Mouse (Mus musculus): ENCODE measurements around the gene Snrnp35. TPM values are rescaled to one million over a fixed set of nuclear protein-coding genes. Genes with fewer than 3 reads are reported as not detected.

Snrnp35 gene
- 9.0 TPM for polyA plus RNA-seq (2017; shearing (Covaris generic))

GRCm38 (mm10) chr5:124482966-124483654 lies at the start of gene Snrnp35:
Gene Snrnp35, plus strand, starts transcription at chr5:124483134.

GRCm38 (mm10) chr5:124439447-124440093 lies 43.4 kb upstream of the Snrnp35 start, which contains the start of gene Kmt5a:
Gene Kmt5a, plus strand, starts transcription at chr5:124439930.

GRCm38 (mm10) chr5:124530655-124531582 lies 48.0 kb downstream of the Snrnp35 start, which contains the start of gene Rilpl1:
Gene Rilpl1, minus strand, starts transcription at chr5:124531391.

GRCm38 (mm10) chr5:124540383-124540786 lies 57.5 kb downstream of the Snrnp35 start, which contains the start of gene Tmed2:
Gene Tmed2, plus strand, starts transcription at chr5:124540695.

Other genes starting within 250 kb of the Snrnp35 start
- gene Pitpnm2, start 233.4 kb upstream of the Snrnp35 start, polyA plus RNA-seq (2017; shearing (Covaris generic)): 6.6 TPM
- gene Mphosph9, start 155.2 kb upstream of the Snrnp35 start, polyA plus RNA-seq (2017; shearing (Covaris generic)): 17.5 TPM
- gene 2810006K23Rik, start 155.0 kb upstream of the Snrnp35 start, polyA plus RNA-seq (2017; shearing (Covaris generic)): 5.5 TPM
- gene Cdk2ap1, start 120.1 kb upstream of the Snrnp35 start, polyA plus RNA-seq (2017; shearing (Covaris generic)): 117 TPM
- 98.9 TPM for gene Sbno1, start 57.1 kb upstream of the Snrnp35 start, polyA plus RNA-seq (2017; shearing (Covaris generic))
- gene Kmt5a, start 43.2 kb upstream of the Snrnp35 start, polyA plus RNA-seq (2017; shearing (Covaris generic)): 71.8 TPM
- 112 TPM for gene Rilpl2, start 4.8 kb upstream of the Snrnp35 start, polyA plus RNA-seq (2017; shearing (Covaris generic))
- 3.9 TPM for gene Rilpl1, start 48.3 kb downstream of the Snrnp35 start, polyA plus RNA-seq (2017; shearing (Covaris generic))
- 614 TPM for gene Tmed2, start 57.6 kb downstream of the Snrnp35 start, polyA plus RNA-seq (2017; shearing (Covaris generic))
- 14.6 TPM for gene Ddx55, start 69.7 kb downstream of the Snrnp35 start, polyA plus RNA-seq (2017; shearing (Covaris generic))
- gene Eif2b1, start 96.0 kb downstream of the Snrnp35 start, polyA plus RNA-seq (2017; shearing (Covaris generic)): 21.1 TPM
- 19.6 TPM for gene Gtf2h3, start 96.0 kb downstream of the Snrnp35 start, polyA plus RNA-seq (2017; shearing (Covaris generic))
- 83.5 TPM for gene Atp6v0a2, start 145.4 kb downstream of the Snrnp35 start, polyA plus RNA-seq (2017; shearing (Covaris generic))
- gene Dnah10, start 242.0 kb downstream of the Snrnp35 start, polyA plus RNA-seq (2017; shearing (Covaris generic)): 0.16 TPM

Measured in effector memory CD4-positive, alpha-beta T cell, adult 7 months (primary cell).